ENCODE assay signal across 22 mouse cellular contexts in the genomic region with DNA sequence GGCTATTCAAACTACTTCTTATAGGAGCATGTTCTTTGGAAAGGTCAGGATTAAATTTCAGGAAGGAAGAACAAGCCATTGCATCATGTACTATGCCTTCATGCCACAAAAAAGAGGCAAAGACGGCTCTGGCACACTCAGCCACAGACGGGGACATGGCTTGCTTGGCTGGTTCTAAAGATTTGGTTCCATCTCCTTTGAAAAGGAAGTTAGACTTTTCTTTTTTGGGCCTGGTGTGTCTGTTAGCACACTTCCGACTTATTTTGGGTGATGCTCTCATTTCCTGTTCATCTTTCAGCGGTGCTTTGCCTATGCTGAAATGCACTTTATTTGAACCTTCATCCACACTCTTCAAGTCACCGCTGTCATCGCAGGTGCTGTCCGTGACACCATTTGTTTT. TPM values are rescaled to one million over a fixed set of nuclear protein-coding genes. Genes with fewer than 3 reads are reported as not detected.
A peak's percentile ranks its signal among the peaks of the same experiment; 100 is the strongest.
DNase-seq lines count a peak whose midpoint lies in the region; ATAC-seq and TF ChIP-seq lines count a peak whose summit lies in the region.
"Had no signal": no experiment of that assay in that cellular context is flagged by ENCODE, and none has a peak within 500 bp of the region (broad histone marks: within the 10 kb centered on the region; RNA-seq: fewer than 3 reads in every experiment).

No protein-coding gene starts in this region.

- no peak overlapping the region for H3K4me2 ChIP-seq in heart, embryonic 11.5 days
- H3K4me2 ChIP-seq: intestine, embryonic 15.5 days; limb, embryonic 12.5 days; liver, embryonic 11.5 days; midbrain, embryonic 12.5 days had no signal

- no peak overlapping the region for H3K4me3 ChIP-seq in heart, embryonic 11.5 days (ENCODE audit: low read depth, low read length)
- no peak overlapping the region for H3K4me3 ChIP-seq in left cerebral cortex, adult 2 months
- H3K4me3 ChIP-seq in bone marrow macrophage, adult 2 months (ENCODE audit: insufficient read depth, low read length) = peak overlapping the region; percentile 22; the same call in 1 of the 2 replicates
- H3K4me3 ChIP-seq: forebrain, embryonic 10.5 days; heart, adult 2 months; hindbrain, embryonic 10.5 days; intestine, embryonic 15.5 days; limb, embryonic 12.5 days; midbrain, embryonic 12.5 days had no signal

- no peak for TF ChIP-seq CTCF in left cerebral cortex, adult 2 months (IDR thresholded peaks at IDR 0.05)
- no peak for TF ChIP-seq CTCF in bone marrow macrophage, adult 2 months (IDR thresholded peaks at IDR 0.05; ENCODE audit: low read depth, low read length)

- no peak overlapping the region for H3K27ac ChIP-seq in heart, embryonic 11.5 days (ENCODE audit: low read depth, low read length)
- peak overlapping the region; percentile 44; the same call in 1 of the 2 replicates for H3K27ac ChIP-seq in left cerebral cortex, adult 2 months
- H3K27ac ChIP-seq in bone marrow macrophage, adult 2 months (ENCODE audit: insufficient read depth, low read depth, low read length) = peak overlapping the region; percentile 75
- H3K27ac ChIP-seq: forebrain, embryonic 10.5 days; heart, adult 2 months; hindbrain, embryonic 10.5 days; intestine, embryonic 15.5 days; limb, embryonic 12.5 days; midbrain, embryonic 12.5 days had no signal

- DNase-seq in heart, adult 8-10 months (ENCODE audit: low spot score) = peak; percentile 7
- DNase-seq in left cerebral cortex, adult 2 months (ENCODE audit: extremely low spot score in 1 of 2, low spot score in 2 of 2) = no peak
- no peak for DNase-seq in left cerebral cortex, adult 8-10 months (ENCODE audit: low spot score in 2 of 2)
- DNase-seq in telencephalon, adult 2 months (ENCODE audit: low read depth, low spot score) = peak; percentile 23
- DNase-seq in cerebellum, postnatal 14 days = no peak
- DNase-seq: adrenal gland, postnatal 10 days; cerebellum, adult 9-10 months; gastrocnemius, postnatal 25 days; heart, adult 2 months; kidney, postnatal 4 days; liver, postnatal 0 days; lung, postnatal 10 days had no signal

- ATAC-seq in heart, embryonic 11.5 days (replicated peaks; ENCODE audit: insufficient number of reproducible peaks, low FRiP score, low TSS enrichment) = no peak
- ATAC-seq: forebrain, embryonic 16.5 days; hindbrain, embryonic 16.5 days; intestine, embryonic 15.5 days; liver, postnatal 0 days had no signal

- no peaks in the 10 kb centered on the region for H3K27me3 ChIP-seq in heart, embryonic 11.5 days (ENCODE audit: control insufficient read depth, insufficient read depth, low read length)
- H3K27me3 ChIP-seq: intestine, embryonic 15.5 days; limb, embryonic 12.5 days; midbrain, embryonic 12.5 days had no signal

- H3K4me1 ChIP-seq in heart, embryonic 11.5 days (ENCODE audit: control insufficient read depth, insufficient read depth, low read length) = no peaks in the 10 kb centered on the region
- H3K4me1 ChIP-seq in bone marrow macrophage, adult 2 months (ENCODE audit: control insufficient read depth, insufficient read depth, low read length) = peaks cover 18% of the 10 kb centered on the region
- H3K4me1 ChIP-seq: forebrain, embryonic 10.5 days; hindbrain, embryonic 10.5 days; intestine, embryonic 15.5 days; limb, embryonic 12.5 days; midbrain, embryonic 12.5 days had no signal

- WGBS in heart, embryonic 11.5 days (ENCODE audit: insufficient replicate concordance) = 82% methylated on average over 7 of the region's 7 CpGs

- intact Hi-C loops in left cerebral cortex, adult 2 months (cut with DNase I) = no loop called here

- H3K9me3 ChIP-seq in heart, embryonic 11.5 days (replicated peaks; ENCODE audit: control insufficient read depth, low read length) = no peaks in the 10 kb centered on the region
- H3K9me3 ChIP-seq: forebrain, embryonic 10.5 days; hindbrain, embryonic 10.5 days; intestine, embryonic 15.5 days; limb, embryonic 12.5 days; midbrain, embryonic 12.5 days had no signal

- no peak for TF ChIP-seq POLR2A in bone marrow macrophage, adult 2 months (IDR thresholded peaks at IDR 0.05; ENCODE audit: borderline replicate concordance, low read depth, low read length)

- H3K9ac ChIP-seq in heart, embryonic 11.5 days (ENCODE audit: low read depth, low read length) = no peak overlapping the region
- H3K9ac ChIP-seq: intestine, embryonic 15.5 days; limb, embryonic 12.5 days; liver, postnatal 0 days; midbrain, embryonic 12.5 days had no signal

- peaks cover 10% of the 10 kb centered on the region for H3K36me3 ChIP-seq in heart, embryonic 11.5 days (ENCODE audit: control insufficient read depth, insufficient read depth, low read length)

RNA-seq across cellular contexts. Expression of a gene that starts 56.3 kb away (rescaled TPM):
- total RNA-seq in heart, adult 8-10 months (2022) = 10 to 100 TPM; 45.0 to 59.5 (median 55.1) TPM
- 23.0 and 27.2 TPM in 2 replicates for polyA plus RNA-seq in heart, embryonic 11.5 days (2014; fragmentation: Nextera tagmentation; extraction: Ambion mirVana)
- total RNA-seq in left cerebral cortex, adult 2 months (2021) = 100 to 1,000 TPM in 1 of 2 experiments, 10 to 100 TPM in 1; 99.8 to 105 TPM
- 10 to 100 TPM; 81.8 to 91.9 (median 85.1) TPM for total RNA-seq in left cerebral cortex, adult 8-10 months (2022)
- polyA plus RNA-seq in bone marrow macrophage, adult 2 months (2012; ENCODE audit: insufficient read depth, insufficient read length, missing spikeins) = 69.0 and 80.2 TPM in 2 replicates

Comparison
In these comparisons a context has a peak if more than half of its experiments do, and no peak if none do; other contexts are left out.
1. DNase-seq: peak in heart, adult 8-10 months (single experiment) and telencephalon, adult 2 months (single experiment); none in left cerebral cortex, adult 2 months (0 of 2), left cerebral cortex, adult 8-10 months (0 of 2) and cerebellum, postnatal 14 days (0 of 2).